Mouse (Mus musculus): ENCODE measurements around the gene Sh3bgrl.

Sh3bgrl gene

DNA sequence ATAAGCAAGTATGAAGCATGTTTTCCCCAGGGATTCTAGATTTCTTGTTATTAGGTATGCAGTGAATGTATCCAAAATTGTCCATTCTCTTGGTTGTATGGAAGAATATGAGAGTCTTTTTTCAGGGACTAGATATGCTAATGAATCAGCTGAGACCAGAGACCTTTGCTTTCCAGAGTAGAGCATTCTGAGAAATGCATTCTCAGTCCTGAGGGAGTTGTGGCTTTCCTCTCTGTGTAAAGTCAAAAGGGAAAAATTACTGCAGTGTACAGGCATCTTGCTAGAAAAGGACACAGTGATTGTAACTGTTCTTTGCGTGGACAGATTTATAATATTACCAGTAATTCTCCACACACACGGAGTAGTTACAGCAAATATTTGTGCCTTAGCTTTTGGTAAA is 38.3 kb downstream of the Sh3bgrl start:
- no peak for DNase-seq

DNA sequence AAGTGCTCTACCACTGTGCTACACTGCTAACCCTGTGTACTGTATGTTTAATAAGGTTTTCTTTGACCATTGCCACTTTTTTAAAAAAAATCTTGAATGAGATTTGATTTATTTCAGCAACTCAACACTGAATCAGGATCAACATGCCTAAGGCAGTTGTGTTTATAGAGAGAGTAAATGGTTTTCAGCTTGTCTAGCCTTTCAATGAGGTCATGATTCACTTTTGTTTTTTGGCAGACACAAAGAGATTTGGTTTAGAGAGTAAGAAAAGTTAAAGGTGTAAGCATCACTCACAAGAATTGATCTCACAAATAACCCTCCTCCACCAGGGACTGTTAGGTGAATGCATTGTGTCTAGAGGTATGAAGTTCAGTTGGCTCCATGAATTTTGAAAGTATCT is 41.1 kb downstream of the Sh3bgrl start:
- no peak for DNase-seq

DNA sequence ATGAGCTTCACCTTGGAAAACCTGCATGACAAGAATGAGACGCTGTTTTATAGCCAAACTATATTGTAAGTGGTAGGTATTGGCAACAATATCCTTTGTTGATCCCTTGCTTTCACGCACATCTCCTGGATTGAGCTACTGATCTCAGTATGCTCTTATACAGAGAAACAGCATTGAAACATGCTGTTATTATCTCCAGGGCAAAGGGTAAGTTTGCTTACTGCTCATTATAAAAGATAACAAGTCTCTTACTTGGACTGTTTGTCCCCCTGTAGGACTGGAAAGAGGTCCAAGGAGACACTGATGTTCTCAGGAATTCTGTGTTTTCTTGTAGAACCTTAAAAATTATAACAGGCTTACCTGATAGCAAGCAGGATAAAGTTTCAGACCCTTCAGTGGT is 41.7 kb downstream of the Sh3bgrl start:
- DNase-seq = no peak

DNA sequence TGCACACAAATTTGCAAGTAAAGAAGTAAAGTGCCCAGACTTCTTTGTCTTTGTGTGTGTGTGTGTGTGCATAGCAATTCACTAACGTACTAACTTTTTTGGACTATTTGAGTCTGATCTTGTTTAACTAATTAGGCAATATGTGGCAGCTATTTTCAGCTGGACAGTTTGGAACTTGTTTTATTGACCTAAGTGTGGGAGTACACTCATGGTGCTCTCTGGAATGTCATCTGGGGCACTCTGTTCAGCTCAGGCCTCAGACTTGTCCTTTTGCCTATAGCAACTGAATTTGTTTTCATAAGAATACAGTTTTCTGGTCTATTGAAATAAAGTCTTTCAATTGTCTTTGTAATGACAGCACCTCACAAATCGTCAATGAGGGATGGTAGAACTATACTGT is 42.1 kb downstream of the Sh3bgrl start:
- DNase-seq = no peak

DNA sequence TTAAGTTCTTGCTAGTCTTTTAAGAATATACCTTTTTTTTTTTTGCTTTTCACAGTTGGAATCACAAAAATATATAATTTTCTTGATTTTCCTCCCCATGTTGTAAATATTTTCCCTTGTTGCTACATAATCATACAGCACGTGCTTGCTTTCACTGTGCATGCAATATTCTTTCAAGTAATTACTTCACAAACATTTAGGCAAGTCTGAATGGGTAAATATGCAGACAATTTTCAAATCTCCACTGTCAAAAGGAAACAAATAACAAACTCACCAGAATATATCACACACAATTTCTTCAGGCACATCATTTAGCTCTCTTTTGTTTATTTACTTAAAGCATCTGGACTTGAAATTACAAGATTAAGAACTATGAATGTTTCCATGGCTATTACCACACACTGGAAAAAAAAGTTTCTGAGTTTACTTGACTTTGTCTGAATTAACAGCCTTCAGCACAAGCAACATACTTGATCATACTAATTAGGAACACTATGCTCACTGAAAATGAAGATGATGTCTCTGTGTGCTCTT is 46.2 kb downstream of the Sh3bgrl start:
- no peak for DNase-seq

DNA sequence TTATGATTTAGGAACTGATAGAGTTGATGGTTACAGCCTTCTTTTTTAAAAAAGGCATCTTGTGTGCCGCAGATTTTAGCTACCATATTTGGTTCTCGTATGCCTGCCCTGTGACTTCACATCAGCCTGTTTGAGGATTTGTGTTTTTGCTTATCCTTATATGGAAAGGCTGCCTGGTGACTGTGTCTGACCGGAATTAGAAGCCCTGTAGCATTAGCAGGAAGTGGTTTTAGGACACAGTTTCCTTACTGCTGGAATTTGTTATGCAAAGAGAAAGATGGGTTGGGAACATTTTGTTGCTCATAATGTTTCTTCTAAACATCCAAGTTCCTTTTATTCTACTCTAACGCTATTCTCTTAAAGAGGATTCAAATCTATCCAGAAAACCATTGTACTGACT is 47.1 kb downstream of the Sh3bgrl start:
- no peak for DNase-seq

DNA sequence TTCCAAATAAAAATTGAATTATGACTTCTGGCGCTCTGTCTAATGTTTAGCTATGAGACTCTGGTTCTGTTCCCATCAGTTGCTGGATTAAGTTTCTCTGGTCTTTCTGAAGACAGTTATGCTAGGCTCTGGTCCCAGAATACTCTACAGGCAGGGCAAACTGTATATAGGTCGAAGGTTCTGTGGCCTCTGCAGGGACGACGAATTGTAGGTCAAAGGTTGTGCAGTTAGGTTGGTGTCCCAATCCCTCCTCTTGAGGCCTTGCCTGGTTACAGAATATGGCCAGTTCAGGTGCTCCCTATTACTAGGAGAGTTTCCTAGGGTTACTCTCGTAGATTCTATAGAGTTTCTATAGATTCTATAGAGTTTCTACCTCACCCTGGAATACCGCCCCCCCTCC is 50.6 kb downstream of the Sh3bgrl start:
- DNase-seq = no peak

DNA sequence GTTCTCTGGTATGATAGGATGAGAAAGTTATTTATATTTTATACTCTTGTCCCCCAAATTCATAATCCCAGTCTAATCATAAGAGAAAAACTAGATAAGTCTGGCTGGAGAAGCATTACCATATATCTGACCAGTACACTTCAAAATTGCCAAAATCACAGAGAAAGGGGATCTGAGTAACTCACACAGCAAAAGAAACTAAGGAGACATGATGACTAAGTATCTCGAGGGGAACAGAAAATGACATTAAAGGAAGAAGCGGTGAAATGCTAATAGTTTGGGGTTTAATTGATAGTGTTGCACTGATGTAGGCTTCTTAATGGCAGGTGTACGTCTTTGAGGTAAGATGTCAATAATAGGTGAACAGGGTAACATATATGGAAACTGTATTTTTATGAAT is 51.9 kb downstream of the Sh3bgrl start:
- DNase-seq = no peak

DNA sequence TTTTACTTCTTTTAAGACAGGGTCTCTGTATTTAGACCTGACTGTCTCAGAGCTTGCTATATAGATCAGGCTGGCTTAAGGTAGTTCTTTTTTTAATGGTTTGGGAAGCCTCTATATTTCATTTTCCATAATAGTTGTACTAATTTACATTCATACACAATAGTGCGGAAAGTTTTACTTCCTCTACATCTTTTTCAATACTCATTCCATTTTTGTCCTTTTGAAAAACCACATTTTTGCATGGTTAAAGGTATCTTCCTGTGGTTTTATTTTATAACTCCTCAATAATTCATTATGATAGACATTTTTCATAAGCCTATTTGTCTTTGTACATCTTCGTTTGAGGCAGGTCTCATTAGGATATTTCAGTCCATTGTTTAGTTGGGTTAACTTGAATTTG is 56.1 kb downstream of the Sh3bgrl start:
- no peak for DNase-seq

DNA sequence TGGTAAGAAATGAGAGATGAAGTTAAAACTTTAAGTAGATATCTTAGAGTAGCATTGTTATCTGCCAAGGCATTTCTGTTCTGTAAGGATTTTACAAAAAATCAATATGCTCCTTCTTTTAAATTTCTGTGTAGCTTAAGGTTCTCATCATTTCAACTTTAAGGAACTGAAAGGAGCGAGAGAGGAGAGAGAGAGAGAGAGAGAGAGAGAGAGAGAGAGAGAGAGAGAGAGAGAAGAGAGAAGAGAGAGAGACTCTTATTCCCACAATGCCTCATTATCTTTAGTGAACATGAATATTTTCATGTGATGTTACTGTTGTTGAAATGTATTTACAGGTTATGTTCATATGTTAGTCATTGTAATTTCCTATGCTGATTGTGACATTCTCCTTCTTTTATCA is 65.2 kb downstream of the Sh3bgrl start:
- DNase-seq = no peak

DNA sequence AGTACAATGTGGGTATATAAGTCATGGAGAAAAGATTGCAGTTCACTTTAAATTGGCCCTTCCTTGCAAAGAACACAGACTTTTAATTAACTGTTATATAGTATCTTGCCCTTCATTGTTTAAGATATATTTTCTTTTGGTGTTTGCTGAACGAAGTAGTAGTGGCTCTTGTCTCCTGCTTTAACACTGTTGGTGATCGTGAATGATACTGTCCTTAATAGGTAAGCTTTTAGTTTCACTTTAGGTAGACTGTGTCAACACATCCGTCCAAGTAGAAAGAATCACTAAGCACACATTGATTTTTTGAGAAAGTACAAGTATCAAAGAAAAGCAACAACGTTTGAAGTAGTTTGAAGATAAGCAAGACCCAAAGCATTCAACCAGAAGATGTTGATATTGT is 65.7 kb downstream of the Sh3bgrl start:
- no peak for DNase-seq

DNA sequence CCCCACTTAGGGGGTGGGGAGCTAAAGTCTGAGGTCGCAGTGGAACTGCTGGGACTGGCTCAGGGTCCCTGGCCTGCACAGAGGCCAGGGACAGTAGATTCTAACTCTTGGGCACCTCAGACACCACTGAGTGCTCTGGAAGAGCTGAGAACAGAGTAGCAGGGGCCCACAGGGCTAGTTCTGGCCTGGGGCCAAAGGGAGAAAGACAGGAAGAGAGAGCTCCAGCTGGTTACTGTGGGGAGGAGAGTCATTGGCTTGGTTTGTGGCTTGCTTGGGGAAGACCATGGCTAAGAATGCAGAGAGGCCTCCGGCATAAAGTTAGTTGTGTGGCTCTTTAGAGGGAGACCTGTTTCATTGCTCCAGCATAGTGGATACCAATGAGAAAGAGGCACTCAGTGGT is 79.9 kb downstream of the Sh3bgrl start:
- peak; percentile 4 to 19 for DNase-seq

DNA sequence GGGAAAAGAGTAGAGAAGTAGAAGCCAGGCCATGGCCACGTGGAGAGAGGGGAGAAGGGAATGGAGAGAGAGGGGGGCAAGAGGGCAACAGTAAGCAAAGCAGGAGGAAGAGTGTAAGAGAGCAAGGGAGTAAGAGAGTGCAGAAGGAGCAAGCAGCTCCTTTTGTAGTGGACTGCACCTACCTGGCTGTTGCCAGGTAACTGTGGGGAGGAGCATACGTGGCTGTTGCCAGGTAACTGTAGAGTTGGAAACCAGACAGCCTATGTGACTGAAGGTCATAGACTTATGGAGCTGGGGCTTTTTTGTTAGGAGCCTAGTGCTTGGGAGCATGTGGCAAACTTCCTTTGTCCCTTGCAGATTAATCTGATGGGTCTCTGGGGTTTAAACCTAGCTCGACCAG is 80.3 kb downstream of the Sh3bgrl start:
- DNase-seq = no peak

DNA sequence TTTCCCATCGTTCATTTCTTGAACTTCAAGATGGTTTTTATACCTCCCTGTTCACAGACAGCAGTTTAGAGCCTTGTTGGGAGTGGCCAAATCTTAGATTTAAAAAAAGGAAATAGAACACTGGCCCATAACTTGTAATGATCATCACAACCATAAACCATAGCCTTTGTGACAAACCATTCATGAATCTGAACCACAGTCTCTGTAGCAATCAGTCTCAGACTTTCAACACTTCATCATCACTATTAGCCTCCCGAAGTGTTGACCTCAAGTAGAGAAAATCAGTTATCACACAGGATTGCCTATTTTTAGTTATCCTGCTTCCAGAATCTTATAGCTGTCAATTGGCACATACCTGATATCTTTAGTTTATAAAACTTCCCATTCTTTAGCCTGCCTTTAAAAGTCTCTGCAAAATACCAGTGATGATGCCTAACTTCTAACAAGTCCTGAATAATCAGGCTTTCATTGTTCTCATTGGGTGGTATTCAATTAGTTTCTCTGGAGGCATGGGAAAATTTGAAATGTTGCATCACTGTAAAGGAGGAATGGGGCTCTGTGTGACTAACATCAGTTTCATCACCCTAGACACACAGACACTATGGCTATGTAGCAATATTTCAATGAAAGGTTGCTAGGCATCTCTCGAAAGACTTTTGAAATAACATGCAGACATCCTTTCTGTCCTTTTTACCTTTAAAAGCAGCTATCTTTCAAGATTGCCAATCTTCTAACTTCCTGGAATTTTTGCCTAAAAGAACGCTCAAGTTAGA is 89.7 kb downstream of the Sh3bgrl start:
- DNase-seq = no peak

DNA sequence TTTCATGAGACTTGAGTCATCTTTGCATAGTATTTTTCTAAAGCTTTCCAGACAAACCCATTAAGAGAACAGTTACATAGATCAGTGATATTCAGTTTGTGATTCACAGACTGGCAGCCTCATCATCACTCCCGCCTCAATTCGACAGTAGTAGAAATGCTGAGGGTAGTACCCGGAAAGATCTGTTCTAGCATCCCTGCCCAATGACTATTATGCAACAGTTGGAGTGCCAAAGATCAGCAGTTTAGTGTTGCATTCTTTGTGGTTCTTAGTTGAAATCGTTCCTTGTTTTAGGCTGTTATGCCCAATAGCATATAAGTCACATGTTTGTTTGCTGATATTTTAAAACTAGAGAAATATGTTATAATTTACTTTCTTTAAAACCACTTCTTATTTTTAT is 94.4 kb downstream of the Sh3bgrl start:
- DNase-seq = no peak

DNA sequence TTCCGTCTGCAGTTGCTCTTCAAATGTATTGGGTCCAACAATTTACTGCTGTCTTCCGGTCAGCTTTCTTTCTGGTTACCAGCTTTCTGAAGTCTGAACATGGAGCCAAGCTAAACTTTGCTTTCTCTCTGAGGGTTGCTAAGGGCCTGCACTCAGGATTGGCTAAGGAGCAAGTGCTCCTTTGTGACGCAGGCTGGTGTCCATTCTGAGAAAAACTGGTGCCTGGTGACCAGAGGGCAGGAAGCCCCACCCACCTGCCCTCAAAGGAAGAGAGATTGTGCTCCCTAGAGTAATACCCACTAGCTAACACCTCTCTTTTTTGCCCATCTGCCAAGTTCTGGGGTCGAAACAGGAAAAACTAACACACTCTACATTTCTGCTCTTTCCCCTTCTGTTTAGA is 95.8 kb downstream of the Sh3bgrl start:
- peak; percentile 9 to 38 for DNase-seq

DNA sequence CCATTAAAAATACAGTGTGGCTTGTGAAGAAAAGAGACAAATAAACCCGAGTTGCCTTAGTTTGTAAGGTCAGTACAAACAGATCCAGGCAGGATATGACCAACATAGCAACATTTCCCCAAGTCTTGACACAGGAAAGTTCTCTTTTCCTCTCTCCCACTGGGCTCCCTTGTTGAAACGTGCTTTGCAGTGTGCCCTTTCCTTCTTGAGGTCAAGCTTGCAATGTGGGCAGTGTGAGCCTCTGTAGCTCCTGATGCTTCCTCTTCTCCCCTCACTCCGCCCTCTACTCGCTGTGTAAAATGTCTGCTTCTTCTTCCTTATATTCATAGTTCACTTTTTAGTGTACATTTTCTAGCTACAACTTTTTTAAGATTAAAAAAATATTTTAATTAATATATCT is 96.3 kb downstream of the Sh3bgrl start:
- DNase-seq = peak; percentile 1 to 5

DNA sequence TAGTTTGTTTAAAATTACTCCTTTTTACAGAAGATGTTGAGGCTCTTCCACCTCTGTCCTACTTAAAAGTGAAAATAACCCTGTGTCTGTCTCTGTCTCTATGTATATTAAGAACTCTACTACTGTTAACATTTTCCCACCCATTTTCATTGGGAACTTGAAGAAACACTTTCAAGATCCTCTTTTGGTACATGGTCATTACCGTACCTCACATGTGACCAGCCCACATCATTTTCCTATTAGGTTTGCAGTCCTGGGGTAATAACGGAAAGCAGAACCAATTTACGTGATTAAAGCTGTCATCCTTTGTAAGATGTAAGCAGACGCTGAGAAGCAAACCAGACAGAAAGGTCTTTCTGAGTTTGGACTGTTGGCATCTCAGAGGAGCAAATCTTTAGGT is 101.3 kb downstream of the Sh3bgrl start, which contains the start of gene Gm6377:
Gene Gm6377, plus strand, starts transcription at position 289 of the 400 bp plus-strand sequence.
- no peak for DNase-seq

DNA sequence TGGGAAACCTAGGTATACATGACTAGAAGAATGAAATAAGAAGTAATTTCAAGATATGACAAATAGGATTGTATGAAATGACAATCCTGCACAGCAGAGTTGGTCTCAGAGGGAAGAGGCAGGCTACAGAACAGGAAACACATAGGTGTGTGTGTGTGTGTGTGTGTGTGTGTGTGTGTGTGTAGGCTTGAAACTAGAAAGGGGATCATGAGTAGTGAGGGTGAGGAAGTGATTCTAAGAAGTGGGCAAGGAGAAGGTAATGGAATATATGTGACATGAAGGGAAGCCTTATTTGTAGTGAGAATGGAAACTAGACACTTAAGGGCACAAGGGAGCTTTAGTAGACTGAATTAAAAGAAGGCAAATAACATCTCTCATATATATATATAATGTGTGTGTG is 112.7 kb downstream of the Sh3bgrl start:
- DNase-seq = no peak

DNA sequence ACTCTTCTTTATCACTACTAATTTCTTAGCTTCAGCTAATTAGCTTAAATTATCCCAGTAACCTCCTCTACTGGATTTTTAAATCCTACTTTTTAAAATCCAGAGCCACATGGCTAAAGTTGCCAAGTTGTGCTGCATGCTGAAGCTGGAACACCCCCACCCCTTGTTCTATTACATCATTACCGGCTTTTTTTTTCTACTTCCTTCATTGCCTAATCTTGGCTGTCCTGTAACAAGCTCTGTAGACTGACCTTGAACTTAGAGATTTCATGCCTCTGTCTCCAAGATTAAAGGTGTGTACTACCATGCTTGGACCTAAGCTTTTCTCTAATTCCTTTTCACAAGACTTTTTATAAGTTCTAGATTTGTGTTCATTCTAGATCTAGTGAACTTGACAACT is 133.6 kb downstream of the Sh3bgrl start:
- DNase-seq = no peak

DNA sequence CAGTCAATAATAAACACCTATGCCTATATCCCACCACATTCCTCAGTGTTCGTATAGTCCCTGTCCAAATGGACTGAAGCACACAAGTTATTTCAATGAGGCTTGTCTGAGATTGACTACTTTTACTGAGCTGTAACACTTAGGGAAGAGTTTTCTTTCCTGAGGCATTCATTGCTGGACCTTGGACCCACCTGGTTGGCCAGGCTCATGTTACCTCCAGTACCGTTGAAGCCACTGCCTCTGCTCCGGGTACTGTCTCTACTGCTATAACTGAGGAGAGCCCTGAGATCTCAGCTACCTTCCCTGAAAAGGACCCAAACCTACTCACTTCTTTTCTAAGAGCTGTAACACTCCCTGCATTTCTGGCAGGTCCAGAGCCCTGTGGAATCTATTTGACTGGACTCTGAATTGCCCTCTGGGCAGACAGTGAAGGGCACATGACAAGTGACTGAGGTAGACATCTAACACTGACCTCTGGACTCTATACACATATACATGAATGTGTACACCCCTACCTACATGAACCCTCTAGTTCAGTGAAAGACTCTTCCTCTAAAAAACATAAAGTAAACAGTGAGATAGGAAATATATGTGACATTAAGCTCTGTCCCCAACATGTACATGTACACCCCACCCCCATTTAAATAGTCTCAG is 140.3 kb downstream of the Sh3bgrl start:
- DNase-seq = no peak

DNA sequence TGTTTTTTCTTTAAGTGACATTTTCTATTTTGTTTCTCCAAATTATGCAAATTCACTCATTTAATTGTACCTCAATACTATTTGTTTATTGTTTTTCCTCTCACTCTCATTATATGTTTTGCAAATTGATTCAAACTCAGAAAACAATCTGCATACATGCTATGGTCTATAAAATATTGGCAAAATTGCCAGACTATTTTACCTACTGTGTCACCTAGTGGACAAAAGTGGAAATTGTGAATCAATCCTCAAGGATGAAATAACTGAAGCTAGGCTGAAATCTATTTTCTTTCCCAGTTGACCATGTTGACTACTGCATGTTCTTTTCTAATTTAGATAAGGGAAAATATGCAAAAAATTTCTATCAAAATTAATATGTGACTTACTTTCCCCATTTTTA is 143.0 kb downstream of the Sh3bgrl start:
- DNase-seq = no peak
